Mouse (Mus musculus) heart, embryonic 14.5 days (tissue): ENCODE measurements at regions not wholly inside any gene's neighbourhood (a gene's known extent, or its start where the extent isn't known, plus 50 kb on each side); places are given as distances from the start of the nearest gene placed in this dataset.

Experiments
- ATAC-seq: fragments of 200-750 bp; cut with Nextera tagmentation; 2 replicates; pipeline ENCODE4 v1.8.0; 2017; ENCODE audit warnings: low read depth, moderate TSS enrichment; ENCODE audit not compliant: insufficient number of reproducible peaks, insufficient read depth, low FRiP score
- H3K27ac ChIP-seq, 2 experiments: fragments of 200-500 bp in 1 of 2; fragments of 300-500 bp in 1 of 2; sonication (generic) in 1 of 2; replicated peaks in 1 of 2; 2 replicates each; pipeline ENCODE4 v1.5.1; 2012 to 2014; ENCODE audit warnings: low read depth in 2 of 2, low read length in 2 of 2, control low read depth in 1 of 2, mild to moderate bottlenecking in 1 of 2, mixed read lengths in 1 of 2; ENCODE audit not compliant: control insufficient read depth in 1 of 2, insufficient read depth in 1 of 2
- H3K27me3 ChIP-seq: fragments of 300-500 bp; sonication (generic); 2 replicates; pipeline ENCODE4 v1.6.1; 2014; ENCODE audit warnings: mild to moderate bottlenecking, low read length, control low read depth; ENCODE audit not compliant: control insufficient read depth, insufficient read depth
- H3K36me3 ChIP-seq: fragments of 300-500 bp; sonication (generic); 2 replicates; pipeline ENCODE4 v1.6.1; 2014; ENCODE audit warnings: mild to moderate bottlenecking, control low read depth, low read length, mixed read lengths; ENCODE audit not compliant: control insufficient read depth, insufficient read depth
- H3K4me1 ChIP-seq, 2 experiments: fragments of 200-500 bp in 1 of 2; fragments of 300-500 bp in 1 of 2; sonication (generic) in 1 of 2; 2 replicates each; pipeline ENCODE4 v1.6.1; 2012 to 2014; ENCODE audit warnings: low read length in 2 of 2, control low read depth in 1 of 2, mixed read lengths in 1 of 2; ENCODE audit not compliant: control insufficient read depth in 2 of 2, insufficient read depth in 2 of 2
- H3K4me2 ChIP-seq: fragments of 300-500 bp; sonication (generic); 2 replicates; pipeline ENCODE4 v1.6.1; 2014; ENCODE audit warnings: mild to moderate bottlenecking, low read length
- H3K4me3 ChIP-seq, 2 experiments: fragments of 200-500 bp in 1 of 2; fragments of 300-500 bp in 1 of 2; sonication (generic) in 1 of 2; 2 replicates each; pipeline ENCODE4 v1.5.1; 2012 to 2014; ENCODE audit warnings: low read length in 2 of 2, mild to moderate bottlenecking in 2 of 2, control low read depth in 1 of 2, low read depth in 1 of 2, moderate library complexity in 1 of 2; ENCODE audit not compliant: control insufficient read depth in 1 of 2, insufficient read depth in 1 of 2
- H3K9ac ChIP-seq: fragments of 300-500 bp; sonication (generic); 2 replicates; pipeline ENCODE4 v1.6.1; 2014; ENCODE audit warnings: mild to moderate bottlenecking, low read length
- H3K9me3 ChIP-seq: fragments of 300-500 bp; sonication (generic); 2 replicates; pipeline ENCODE4 v1.6.1; 2016; ENCODE audit warnings: low read length, control low read depth; ENCODE audit not compliant: control insufficient read depth
- WGBS: fragments of 180-500 bp; shearing (Covaris S2); extraction: QIAGEN DNeasy Blood & Tissue Kit; methylation state at CpG from one replicate; pipeline ENCODE4 v1.1.7; 2014; 5-methylcytosine and 5-hydroxymethylcytosine counted together

GRCm38 (mm10) chr8:91941005-91941404, 139.1 kb upstream of the Irx3 start:
- Histone ChIP-seq H3K9me3 (no peaks in the 10 kb centered on the region), H3K4me3 (no peak overlapping the region), H3K36me3 (no peaks in the 10 kb centered on the region), H3K4me1 (no peaks in the 10 kb centered on the region), H3K4me2 (no peak overlapping the region), H3K9ac (no peak overlapping the region), H3K27ac (no peak overlapping the region), H3K27me3 (peaks cover 4% of the 10 kb centered on the region; the same call in 1 of the 2 replicates)
- ATAC-seq: no peak
- WGBS: 45% methylated on average over 5 of the region's 5 CpGs

- H3K27ac ChIP-seq: no peak overlapping the region
- H3K9ac ChIP-seq: no peak overlapping the region
- H3K4me3 ChIP-seq: no peak overlapping the region
- H3K9me3 ChIP-seq: no peaks in the 10 kb centered on the region
- H3K27me3 ChIP-seq: 0 out of 2 replicates have a peak, but pooled peaks cover 4% of the 10 kb centered on the region
- 11% methylated on average over 2 of the region's 2 CpGs for WGBS
- ATAC-seq: no peak
- no peaks in the 10 kb centered on the region for H3K36me3 ChIP-seq
- no peaks in the 10 kb centered on the region for H3K4me1 ChIP-seq
- no peak overlapping the region for H3K4me2 ChIP-seq
Measured at GRCm38 (mm10) chr8:91937227-91937626, 135.4 kb upstream of the Irx3 start.

GRCm38 (mm10) chr8:91930520-91930919, 128.7 kb upstream of the Irx3 start:
- WGBS: 79% methylated on average over 4 of the region's 4 CpGs
- no peaks in the 10 kb centered on the region; the same call in 1 of the 2 replicates for H3K27me3 ChIP-seq
- H3K36me3 ChIP-seq: no peaks in the 10 kb centered on the region
- no peak overlapping the region for H3K4me2 ChIP-seq
- ATAC-seq: no peak
- H3K9me3 ChIP-seq: no peaks in the 10 kb centered on the region
- no peak overlapping the region for H3K9ac ChIP-seq
- no peak overlapping the region for H3K4me3 ChIP-seq
- H3K4me1 ChIP-seq: no peaks in the 10 kb centered on the region
- no peak overlapping the region for H3K27ac ChIP-seq

GRCm38 (mm10) chr8:91925968-91926524, 124.2 kb upstream of the Irx3 start:
- Histone ChIP-seq H3K27me3 (no peaks in the 10 kb centered on the region; the same call in 1 of the 2 replicates), H3K36me3 (no peaks in the 10 kb centered on the region), H3K4me2 (no peak overlapping the region), H3K9me3 (no peaks in the 10 kb centered on the region), H3K4me3 (no peak overlapping the region), H3K4me1 (no peaks in the 10 kb centered on the region), H3K27ac (no peak overlapping the region), H3K9ac (no peak overlapping the region)
- 55% methylated on average over 8 of the region's 8 CpGs for WGBS
- ATAC-seq: no peak

- no peak overlapping the region for H3K9ac ChIP-seq
- ATAC-seq: no peak; the same call in 1 of the 2 replicates
- H3K27ac ChIP-seq: no peak overlapping the region
- no peak overlapping the region for H3K4me3 ChIP-seq
- H3K27me3 ChIP-seq: no peaks in the 10 kb centered on the region; the same call in 1 of the 2 replicates
- no peaks in the 10 kb centered on the region for H3K36me3 ChIP-seq
- no peak overlapping the region for H3K4me2 ChIP-seq
- H3K9me3 ChIP-seq: peaks cover 5% of the 10 kb centered on the region; the same call in 1 of the 2 replicates
- 74% methylated on average over 4 of the region's 4 CpGs for WGBS
- H3K4me1 ChIP-seq: no peaks in the 10 kb centered on the region
Measured at GRCm38 (mm10) chr8:91924152-91924551, 122.3 kb upstream of the Irx3 start.

- ATAC-seq: no peak
- Histone ChIP-seq H3K27me3 (no peaks in the 10 kb centered on the region; the same call in 1 of the 2 replicates), H3K4me1 (no peaks in the 10 kb centered on the region), H3K27ac (no peak overlapping the region), H3K36me3 (no peaks in the 10 kb centered on the region), H3K9ac (no peak overlapping the region), H3K9me3 (peaks cover 6% of the 10 kb centered on the region; the same call in 1 of the 2 replicates), H3K4me3 (no peak overlapping the region), H3K4me2 (no peak overlapping the region)
- 74% methylated on average over 3 of the region's 3 CpGs for WGBS
Measured at GRCm38 (mm10) chr8:91922211-91922874, 120.5 kb upstream of the Irx3 start.

- H3K27ac ChIP-seq: no peak overlapping the region
- WGBS: 93% methylated on average over 5 of the region's 5 CpGs
- H3K4me2 ChIP-seq: no peak overlapping the region
- H3K4me1 ChIP-seq: peaks cover 8 to 10% of the 10 kb centered on the region in 2 experiments; a peak in 2 of 4 replicates
- no peaks in the 10 kb centered on the region for H3K36me3 ChIP-seq
- H3K9me3 ChIP-seq: peaks cover 6% of the 10 kb centered on the region; the same call in 1 of the 2 replicates
- no peak overlapping the region for H3K4me3 ChIP-seq
- no peaks in the 10 kb centered on the region for H3K27me3 ChIP-seq
- ATAC-seq: no peak
- H3K9ac ChIP-seq: no peak overlapping the region
Measured at GRCm38 (mm10) chr8:91917834-91918233, 116.0 kb upstream of the Irx3 start.
